Comparison of ENCODE assay signal across 26 mouse cellular contexts in the genomic region with DNA sequence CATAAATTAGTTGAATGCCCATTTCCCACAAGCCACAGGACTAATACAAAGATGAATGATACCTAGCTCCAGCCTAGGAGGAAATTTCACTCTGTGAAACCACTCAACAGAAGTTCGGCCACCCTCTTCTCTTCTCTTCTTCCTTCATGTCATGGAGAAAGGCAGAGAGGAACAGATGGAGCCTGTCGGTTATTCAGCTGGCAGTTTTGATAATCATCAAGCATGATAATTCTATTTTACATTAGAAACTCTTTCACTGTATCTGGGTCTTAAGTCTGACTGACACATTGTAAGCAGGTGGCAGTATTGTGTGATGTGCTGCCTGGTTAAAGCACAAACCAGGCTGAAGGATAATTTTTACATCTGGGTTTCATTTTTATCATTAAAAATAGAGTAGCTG. TPM values are rescaled to one million over a fixed set of nuclear protein-coding genes. Genes with fewer than 3 reads are reported as not detected.
DNase-seq lines count a peak whose midpoint lies in the region; ATAC-seq and TF ChIP-seq lines count a peak whose summit lies in the region.
"Had no signal": no experiment of that assay in that cellular context is flagged by ENCODE, and none has a peak within 500 bp of the region (broad histone marks: within the 10 kb centered on the region; RNA-seq: fewer than 3 reads in every experiment).

No protein-coding gene starts in this region.

- H3K9ac ChIP-seq in forebrain, embryonic 16.5 days (replicated peaks; ENCODE audit: low read depth, low read length), result no peak overlapping the region
- H3K9ac ChIP-seq in forebrain, postnatal 0 days, result no peak overlapping the region
- H3K9ac ChIP-seq in MEL (ENCODE audit: control insufficient read depth, low read depth, low read length, poor library complexity, severe bottlenecking), result 0 out of 2 replicates have a peak overlapping the region, but pooled peaks have one; percentile 9
- H3K9ac ChIP-seq: embryonic facial prominence, embryonic 13.5 days; heart, embryonic 12.5 days; heart, embryonic 15.5 days; hindbrain, embryonic 13.5 days; intestine, embryonic 15.5 days had no signal

- 49% methylated on average over 2 of the region's 2 CpGs for WGBS in forebrain, embryonic 16.5 days
- WGBS in forebrain, postnatal 0 days, result 48% methylated on average over 2 of the region's 2 CpGs

- no peak overlapping the region for H3K4me3 ChIP-seq in forebrain, embryonic 16.5 days (replicated peaks; ENCODE audit: low read length)
- no peak overlapping the region for H3K4me3 ChIP-seq in forebrain, postnatal 0 days (ENCODE audit: low read depth, low read length)
- H3K4me3 ChIP-seq in MEL (ENCODE audit: control insufficient read depth in 1 of 2, insufficient read depth in 1 of 2, low read depth in 2 of 2, low read length in 2 of 2), result peak overlapping the region in 1 of 2 experiments; percentile 33; a peak in 1 of 4 replicates
- H3K4me3 ChIP-seq: embryonic facial prominence, embryonic 10.5 days; embryonic facial prominence, embryonic 13.5 days; erythroblast, embryonic 14.5 days; heart, embryonic 12.5 days; heart, embryonic 15.5 days; hindbrain, embryonic 10.5 days; hindbrain, embryonic 13.5 days; intestine, embryonic 15.5 days had no signal

- no peak overlapping the region for H3K27ac ChIP-seq in forebrain, embryonic 16.5 days (ENCODE audit: low read length)
- H3K27ac ChIP-seq in forebrain, postnatal 0 days (ENCODE audit: low read depth, low read length), result no peak overlapping the region
- no peak overlapping the region; the same call in 1 of the 2 replicates for H3K27ac ChIP-seq in MEL (ENCODE audit: control insufficient read depth, low read depth, low read length)
- H3K27ac ChIP-seq: embryonic facial prominence, embryonic 10.5 days; embryonic facial prominence, embryonic 13.5 days; heart, embryonic 15.5 days; hindbrain, embryonic 10.5 days; hindbrain, embryonic 13.5 days; intestine, embryonic 15.5 days had no signal

- no peaks in the 10 kb centered on the region for H3K27me3 ChIP-seq in forebrain, embryonic 16.5 days (replicated peaks; ENCODE audit: control insufficient read depth, insufficient read depth, low read length)
- no peaks in the 10 kb centered on the region for H3K27me3 ChIP-seq in forebrain, postnatal 0 days (ENCODE audit: insufficient read depth, low read length)
- no peaks in the 10 kb centered on the region; a peak in 1 of 4 replicates for H3K27me3 ChIP-seq in MEL (ENCODE audit: control insufficient read depth in 1 of 2, insufficient read depth in 2 of 2, low read length in 2 of 2)
- H3K27me3 ChIP-seq: embryonic facial prominence, embryonic 13.5 days; heart, embryonic 12.5 days; heart, embryonic 15.5 days; hindbrain, embryonic 13.5 days; intestine, embryonic 15.5 days had no signal

- 0 out of 2 replicates have a peak, but pooled peaks have one; percentile 26 for ATAC-seq in forebrain, embryonic 16.5 days
- no peak; the same call in 1 of the 2 replicates for ATAC-seq in forebrain, postnatal 0 days
- ATAC-seq: CD4-positive, CD25-positive, alpha-beta regulatory T cell, adult 4 months; hindbrain, embryonic 16.5 days; intestine, embryonic 15.5 days had no signal

- H3K36me3 ChIP-seq in forebrain, embryonic 16.5 days (ENCODE audit: control insufficient read depth, insufficient read depth), result no peaks in the 10 kb centered on the region
- H3K36me3 ChIP-seq in forebrain, postnatal 0 days (ENCODE audit: insufficient read depth), result no peaks in the 10 kb centered on the region
- H3K36me3 ChIP-seq in MEL (ENCODE audit: control insufficient read depth in 1 of 2, insufficient read depth in 2 of 2, low read length in 2 of 2), result peaks cover 0 to 12% of the 10 kb centered on the region in 2 experiments; a peak in 2 of 4 replicates
- H3K36me3 ChIP-seq: embryonic facial prominence, embryonic 10.5 days; embryonic facial prominence, embryonic 13.5 days; heart, embryonic 12.5 days; heart, embryonic 15.5 days; hindbrain, embryonic 10.5 days; hindbrain, embryonic 13.5 days; intestine, embryonic 15.5 days had no signal

- H3K4me2 ChIP-seq in forebrain, embryonic 16.5 days (ENCODE audit: low read length), result no peak overlapping the region
- no peak overlapping the region for H3K4me2 ChIP-seq in forebrain, postnatal 0 days (ENCODE audit: low read depth)
- H3K4me2 ChIP-seq: embryonic facial prominence, embryonic 13.5 days; heart, embryonic 12.5 days; heart, embryonic 15.5 days; hindbrain, embryonic 13.5 days; intestine, embryonic 15.5 days had no signal

- no peak for DNase-seq in forebrain, postnatal 0 days
- DNase-seq in MEL (ENCODE audit: low read depth, low spot score), result no peak
- peak; percentile 57 for DNase-seq in brain, embryonic 14.5 days (ENCODE audit: low read depth)
- DNase-seq in urinary bladder, postnatal 4 days (ENCODE audit: low spot score in 2 of 2), result no peak
- no peak for DNase-seq in ovary, postnatal 36 days (ENCODE audit: low spot score)
- DNase-seq: adrenal gland, postnatal 10 days; adrenal gland, postnatal 36 days; cerebellum, adult 11 months; cerebellum, adult 2 months; cerebellum, postnatal 36 days; embryo, embryonic 11 days; gastrocnemius, postnatal 25 days; heart, adult 18-20 months; heart, postnatal 10 days; heart, postnatal 36 days had no signal

- TF ChIP-seq RAD21 in MEL (IDR thresholded peaks at IDR 0.05; ENCODE audit: low read depth, low read length), result no peak

- no peaks in the 10 kb centered on the region for H3K9me3 ChIP-seq in forebrain, embryonic 16.5 days (ENCODE audit: control insufficient read depth, low read length)
- no peaks in the 10 kb centered on the region for H3K9me3 ChIP-seq in forebrain, postnatal 0 days (ENCODE audit: low read length)
- H3K9me3 ChIP-seq in MEL (replicated peaks; ENCODE audit: insufficient read depth, low read length), result no peaks in the 10 kb centered on the region
- H3K9me3 ChIP-seq: embryonic facial prominence, embryonic 10.5 days; embryonic facial prominence, embryonic 13.5 days; heart, embryonic 12.5 days; heart, embryonic 15.5 days; hindbrain, embryonic 10.5 days; hindbrain, embryonic 13.5 days; intestine, embryonic 15.5 days had no signal

- H3K79me2 ChIP-seq in MEL (ENCODE audit: control insufficient read depth, insufficient read depth, low read length, poor library complexity), result no peaks in the 10 kb centered on the region

- TF ChIP-seq EP300 in MEL (IDR thresholded peaks at IDR 0.05; ENCODE audit: low read depth in 1 of 2, low read length in 2 of 2), result no peak

- H3K4me1 ChIP-seq in forebrain, embryonic 16.5 days (replicated peaks; ENCODE audit: control insufficient read depth, insufficient read depth, low read length), result peaks cover 3% of the 10 kb centered on the region
- no peaks in the 10 kb centered on the region for H3K4me1 ChIP-seq in forebrain, postnatal 0 days (ENCODE audit: insufficient read depth)
- H3K4me1 ChIP-seq in MEL (ENCODE audit: control insufficient read depth in 1 of 2, insufficient read depth in 2 of 2, low read length in 2 of 2), result peaks cover 6 to 11% of the 10 kb centered on the region in 2 experiments; a peak in 3 of 4 replicates
- H3K4me1 ChIP-seq: embryonic facial prominence, embryonic 10.5 days; embryonic facial prominence, embryonic 13.5 days; heart, embryonic 12.5 days; heart, embryonic 15.5 days; hindbrain, embryonic 10.5 days; hindbrain, embryonic 13.5 days; intestine, embryonic 15.5 days had no signal

- no peak for TF ChIP-seq CTCF in forebrain, postnatal 0 days (IDR thresholded peaks at IDR 0.05; ENCODE audit: low read depth)
- TF ChIP-seq CTCF in MEL (IDR thresholded peaks at IDR 0.05 in 2 of 3, conservative IDR thresholded peaks at IDR 0.05 in 1 of 3; ENCODE audit: control insufficient read depth in 1 of 3, insufficient read depth in 1 of 3, low read depth in 2 of 3, low read length in 3 of 3, poor library complexity in 1 of 3, severe bottlenecking in 1 of 3), result no peak
- no peak for TF ChIP-seq CTCF in brain, embryonic 14.5 days (IDR thresholded peaks at IDR 0.05; ENCODE audit: borderline replicate concordance, extremely low read depth, insufficient read depth, insufficient read length)

- TF ChIP-seq POLR2A in MEL (IDR thresholded peaks at IDR 0.05; ENCODE audit: control insufficient read depth in 1 of 2, insufficient read depth in 1 of 2, low read depth in 1 of 2, low read length in 2 of 2, poor library complexity in 1 of 2), result no peak
- no peak for TF ChIP-seq POLR2A in brain, embryonic 14.5 days (IDR thresholded peaks at IDR 0.05; ENCODE audit: borderline replicate concordance, extremely low read depth, insufficient read depth, insufficient read length, poor library complexity, severe bottlenecking)

TF ChIP-seq in MEL, 35 proteins besides CTCF, POLR2A, EP300 and RAD21:
- TF ChIP-seq TAL1 (IDR thresholded peaks at IDR 0.05; ENCODE audit: low read length), result no peak
- peak; percentile 64 for TF ChIP-seq ETS1 (IDR thresholded peaks at IDR 0.05; ENCODE audit: low read depth, low read length)

RNA-seq across cellular contexts. Expression of a gene that starts 31.6 kb away (rescaled TPM):
- polyA plus RNA-seq in forebrain, embryonic 16.5 days (2015; fragmentation: Nextera tagmentation; extraction: Ambion mirVana), result 9.0 and 10.0 TPM in 2 replicates
- total RNA-seq in forebrain, postnatal 0 days (2014; rRNA removed), result 4.9 and 5.6 TPM in 2 replicates
- polyA plus RNA-seq in forebrain, postnatal 0 days (2015; fragmentation: Nextera tagmentation; extraction: Ambion mirVana), result 4.6 and 6.2 TPM in 2 replicates
- 15.5 and 15.8 TPM in 2 replicates for total RNA-seq in MEL (2012; rRNA removed)
- 10 to 100 TPM in 1 of 2 experiments, not detected in 1; 15.1 TPM for polyA plus RNA-seq in MEL (2012; ENCODE audit: insufficient read depth in 1 of 2, insufficient read length in 2 of 2, low read depth in 1 of 2, low replicate concordance in 2 of 2, missing spikeins in 1 of 2)
- polyA plus RNA-seq in brain, embryonic 14.5 days (2012; rRNA removed), result 3.6 and 4.1 TPM in 2 replicates
- polyA plus RNA-seq: erythroblast, embryonic 14.5 days had no signal
